ENCODE assay signal across 26 mouse cellular contexts in the genomic region with DNA sequence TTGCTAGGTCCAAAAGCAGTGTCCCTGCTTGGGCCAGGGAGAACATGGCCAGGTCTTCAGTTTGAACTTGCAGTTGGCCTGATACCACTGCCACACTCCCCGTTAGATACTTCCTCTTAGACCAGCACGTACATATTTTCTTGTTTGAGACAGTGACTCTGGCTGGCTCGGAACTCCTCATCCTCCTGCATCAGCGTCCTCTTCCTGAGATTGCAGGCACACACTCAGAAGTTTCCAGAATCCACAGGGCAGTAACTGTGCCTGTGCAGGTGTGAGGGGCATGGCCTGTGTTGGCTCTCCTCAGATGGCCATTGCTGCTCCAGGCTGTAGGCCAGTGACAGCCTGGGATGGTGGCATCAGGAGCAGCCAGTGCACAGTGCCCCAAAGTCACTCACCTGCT. TPM values are rescaled to one million over a fixed set of nuclear protein-coding genes. Genes with fewer than 3 reads are reported as not detected.
A peak's percentile ranks its signal among the peaks of the same experiment; 100 is the strongest.
DNase-seq lines count a peak whose midpoint lies in the region; ATAC-seq and TF ChIP-seq lines count a peak whose summit lies in the region.
"Had no signal": no experiment of that assay in that cellular context is flagged by ENCODE, and none has a peak within 500 bp of the region (broad histone marks: within the 10 kb centered on the region; RNA-seq: fewer than 3 reads in every experiment).

No protein-coding gene starts in this region.

- H3K9ac ChIP-seq in neural tube, embryonic 13.5 days = 0 out of 2 replicates have a peak overlapping the region, but pooled peaks have one; percentile 26
- H3K9ac ChIP-seq in neural tube, embryonic 15.5 days (replicated peaks) = no peak overlapping the region
- H3K9ac ChIP-seq: embryonic facial prominence, embryonic 12.5 days; embryonic facial prominence, embryonic 15.5 days; forebrain, embryonic 15.5 days; hindbrain, embryonic 12.5 days; hindbrain, embryonic 15.5 days had no signal

- TF ChIP-seq CTCF in cerebellum, adult 2 months (IDR thresholded peaks at IDR 0.05; ENCODE audit: borderline replicate concordance, insufficient read depth, low read depth, low read length) = no peak

- peak; percentile 7 to 11 for DNase-seq in cerebellum, postnatal 25 days
- DNase-seq in cerebellum, adult 2 months = no peak
- peak; percentile 87 for DNase-seq in heart, adult 11 months
- DNase-seq in heart, adult 8-10 months (ENCODE audit: low spot score) = no peak
- DNase-seq: adrenal gland, adult 8-10 months; adrenal gland, postnatal 25 days; cerebellum, adult 11-12 months; cerebellum, adult 9-10 months; gastrocnemius, postnatal 25 days; heart, adult 2 months had no signal

- H3K4me1 ChIP-seq in cerebellum, adult 2 months (ENCODE audit: control insufficient read depth, insufficient read depth, low read length) = peaks cover 6% of the 10 kb centered on the region
- peaks cover 36% of the 10 kb centered on the region for H3K4me1 ChIP-seq in neural tube, embryonic 13.5 days (replicated peaks)
- peaks cover 12% of the 10 kb centered on the region for H3K4me1 ChIP-seq in neural tube, embryonic 15.5 days

- no peaks in the 10 kb centered on the region for H3K9me3 ChIP-seq in neural tube, embryonic 13.5 days
- H3K9me3 ChIP-seq in neural tube, embryonic 15.5 days (replicated peaks) = no peaks in the 10 kb centered on the region
- H3K9me3 ChIP-seq: embryonic facial prominence, embryonic 12.5 days; embryonic facial prominence, embryonic 15.5 days; forebrain, embryonic 15.5 days; hindbrain, embryonic 12.5 days; hindbrain, embryonic 15.5 days had no signal

- no peak for ATAC-seq in neural tube, embryonic 13.5 days (ENCODE audit: low read depth)
- no peak for ATAC-seq in neural tube, embryonic 15.5 days (ENCODE audit: low FRiP score)
- ATAC-seq in megakaryocyte progenitor cell, adult 5-6 weeks (replicated peaks; ENCODE audit: poor library complexity) = no peak
- ATAC-seq: activated CD4-positive, CD25-positive, alpha-beta regulatory T cell, adult 4 months; forebrain, embryonic 15.5 days had no signal

- H3K27ac ChIP-seq in cerebellum, adult 2 months (ENCODE audit: insufficient read depth, low read length) = no peak overlapping the region
- no peak overlapping the region for H3K27ac ChIP-seq in neural tube, embryonic 13.5 days (replicated peaks)
- H3K27ac ChIP-seq in neural tube, embryonic 15.5 days (replicated peaks) = no peak overlapping the region
- H3K27ac ChIP-seq: embryonic facial prominence, embryonic 12.5 days; embryonic facial prominence, embryonic 15.5 days; forebrain, embryonic 15.5 days; heart, adult 2 months; hindbrain, embryonic 12.5 days; hindbrain, embryonic 15.5 days had no signal

- H3K4me2 ChIP-seq in neural tube, embryonic 13.5 days = no peak overlapping the region
- no peak overlapping the region for H3K4me2 ChIP-seq in neural tube, embryonic 15.5 days
- H3K4me2 ChIP-seq: embryonic facial prominence, embryonic 12.5 days; embryonic facial prominence, embryonic 15.5 days; forebrain, embryonic 15.5 days; heart, embryonic 11.5 days; hindbrain, embryonic 12.5 days; hindbrain, embryonic 15.5 days had no signal

- H3K36me3 ChIP-seq in neural tube, embryonic 13.5 days = peaks cover 58% of the 10 kb centered on the region
- H3K36me3 ChIP-seq in neural tube, embryonic 15.5 days = peaks cover 45% of the 10 kb centered on the region

- 94% methylated on average over 4 of the region's 4 CpGs for WGBS in cerebellum, adult 2 months
- 87% methylated on average over 4 of the region's 4 CpGs for WGBS in neural tube, embryonic 13.5 days
- 97% methylated on average over 4 of the region's 4 CpGs for WGBS in neural tube, embryonic 15.5 days

- TF ChIP-seq POLR2A in cerebellum, adult 2 months (IDR thresholded peaks at IDR 0.05; ENCODE audit: borderline replicate concordance, insufficient read depth, low read length) = no peak

- H3K4me3 ChIP-seq in cerebellum, adult 2 months (replicated peaks; ENCODE audit: insufficient read depth, low read depth, low read length) = no peak overlapping the region
- no peak overlapping the region for H3K4me3 ChIP-seq in neural tube, embryonic 13.5 days
- no peak overlapping the region for H3K4me3 ChIP-seq in neural tube, embryonic 15.5 days (replicated peaks)
- H3K4me3 ChIP-seq: embryonic facial prominence, embryonic 12.5 days; embryonic facial prominence, embryonic 15.5 days; forebrain, embryonic 15.5 days; heart, adult 2 months; hindbrain, embryonic 12.5 days; hindbrain, embryonic 15.5 days had no signal

- no peaks in the 10 kb centered on the region for H3K27me3 ChIP-seq in cerebellum, adult 2 months (ENCODE audit: control insufficient read depth, insufficient read depth, low read length)
- no peaks in the 10 kb centered on the region for H3K27me3 ChIP-seq in neural tube, embryonic 13.5 days
- H3K27me3 ChIP-seq in neural tube, embryonic 15.5 days (replicated peaks) = no peaks in the 10 kb centered on the region
- H3K27me3 ChIP-seq: embryonic facial prominence, embryonic 12.5 days; embryonic facial prominence, embryonic 15.5 days; forebrain, embryonic 15.5 days; hindbrain, embryonic 12.5 days; hindbrain, embryonic 15.5 days had no signal

RNA-seq across cellular contexts. Expression of a gene that starts 16.0 kb away (rescaled TPM):
- 34.7 TPM in 2 replicates for polyA plus RNA-seq in cerebellum, adult 2 months (2012; rRNA removed)
- total RNA-seq in heart, adult 8-10 months (2022) = 10 to 100 TPM; 24.8 to 28.4 (median 26.5) TPM
- 45.0 and 45.9 TPM in 2 replicates for polyA plus RNA-seq in neural tube, embryonic 13.5 days (2015; fragmentation: Nextera tagmentation; extraction: Ambion mirVana)
- 34.8 and 34.9 TPM in 2 replicates for polyA plus RNA-seq in neural tube, embryonic 15.5 days (2015; fragmentation: Nextera tagmentation; extraction: Ambion mirVana)
- total RNA-seq in megakaryocyte progenitor cell, adult 5-6 weeks (2015) = 12.0 and 14.0 TPM in 2 replicates
- total RNA-seq in megakaryocyte progenitor cell, adult 5-6 weeks (2017) = 15.2 and 21.3 TPM in 2 replicates

RNA-seq across cellular contexts. Expression of a gene that starts 24.6 kb away (rescaled TPM):
- 8.7 and 12.9 TPM in 2 replicates for polyA plus RNA-seq in cerebellum, adult 2 months (2012; rRNA removed)
- 1 to 10 TPM in 1 of 4 experiments, under 1 TPM in 3; 0.82 to 1.5 (median 0.93) TPM for total RNA-seq in heart, adult 8-10 months (2022)
- not detected in 2 replicates for polyA plus RNA-seq in neural tube, embryonic 13.5 days (2015; fragmentation: Nextera tagmentation; extraction: Ambion mirVana)
- polyA plus RNA-seq in neural tube, embryonic 15.5 days (2015; fragmentation: Nextera tagmentation; extraction: Ambion mirVana) = 0.27 and 0.58 TPM in 2 replicates
- total RNA-seq in megakaryocyte progenitor cell, adult 5-6 weeks (2015) = not detected in 2 replicates
- not detected in 2 replicates for total RNA-seq in megakaryocyte progenitor cell, adult 5-6 weeks (2017)
- total RNA-seq: adrenal gland, postnatal 25 days; common myeloid progenitor, adult 5-6 weeks; ES-E14; hematopoietic stem cell, adult 5-6 weeks had no signal
- polyA plus RNA-seq: activated CD4-positive, CD25-positive, alpha-beta regulatory T cell, adult 4 months; embryonic facial prominence, embryonic 12.5 days; embryonic facial prominence, embryonic 15.5 days; forebrain, embryonic 11.5 days; forebrain, embryonic 15.5 days; heart, embryonic 11.5 days; heart, embryonic 14.5 days; heart, postnatal 0 days; hindbrain, embryonic 12.5 days had no signal

RNA-seq across cellular contexts. Expression of a gene that starts 39.9 kb away (rescaled TPM):
- polyA plus RNA-seq in cerebellum, adult 2 months (2012; rRNA removed) = 0.10 and 0.16 TPM in 2 replicates
- 1,000 to 10,000 TPM; 1,512 to 1,942 (median 1,609) TPM for total RNA-seq in heart, adult 8-10 months (2022)
- polyA plus RNA-seq in neural tube, embryonic 13.5 days (2015; fragmentation: Nextera tagmentation; extraction: Ambion mirVana) = not detected in 2 replicates
- polyA plus RNA-seq in neural tube, embryonic 15.5 days (2015; fragmentation: Nextera tagmentation; extraction: Ambion mirVana) = 0.31 and 1.0 TPM in 2 replicates
- not detected in 2 replicates for total RNA-seq in megakaryocyte progenitor cell, adult 5-6 weeks (2015)
- total RNA-seq in megakaryocyte progenitor cell, adult 5-6 weeks (2017) = not detected in 2 replicates
- total RNA-seq: common myeloid progenitor, adult 5-6 weeks; ES-E14 had no signal
- polyA plus RNA-seq: activated CD4-positive, CD25-positive, alpha-beta regulatory T cell, adult 4 months; embryonic facial prominence, embryonic 12.5 days; forebrain, embryonic 11.5 days; forebrain, embryonic 15.5 days; hindbrain, embryonic 12.5 days; hindbrain, embryonic 15.5 days had no signal

RNA-seq across cellular contexts. Expression of a gene that starts 44.7 kb away (rescaled TPM):
- not detected in 2 replicates for polyA plus RNA-seq in cerebellum, adult 2 months (2012; rRNA removed)
- total RNA-seq in heart, adult 8-10 months (2022) = 1 to 10 TPM in 1 of 4 experiments, under 1 TPM in 3; 0.33 to 1.5 (median 0.59) TPM
- not detected in 2 replicates for polyA plus RNA-seq in neural tube, embryonic 13.5 days (2015; fragmentation: Nextera tagmentation; extraction: Ambion mirVana)
- polyA plus RNA-seq in neural tube, embryonic 15.5 days (2015; fragmentation: Nextera tagmentation; extraction: Ambion mirVana) = 0.27 TPM in 1 of 2 replicates, not detected in the other
- not detected in 2 replicates for total RNA-seq in megakaryocyte progenitor cell, adult 5-6 weeks (2015)
- total RNA-seq in megakaryocyte progenitor cell, adult 5-6 weeks (2017) = not detected in 2 replicates
- total RNA-seq: adrenal gland, adult 8-10 months; adrenal gland, postnatal 25 days; common myeloid progenitor, adult 5-6 weeks; gastrocnemius, postnatal 25 days; hematopoietic stem cell, adult 5-6 weeks had no signal
- polyA plus RNA-seq: activated CD4-positive, CD25-positive, alpha-beta regulatory T cell, adult 4 months; embryonic facial prominence, embryonic 12.5 days; embryonic facial prominence, embryonic 15.5 days; forebrain, embryonic 11.5 days; forebrain, embryonic 15.5 days; hindbrain, embryonic 12.5 days; hindbrain, embryonic 15.5 days had no signal

Comparison
In these comparisons a context has a peak if more than half of its experiments do, and no peak if none do; other contexts are left out.
1. DNase-seq: peak in cerebellum, postnatal 25 days (2 of 2) and heart, adult 11 months (single experiment); none in cerebellum, adult 2 months (0 of 2) and heart, adult 8-10 months (single experiment).